Mouse (Mus musculus) MEL (cell line): Measurements from ENCODE around the gene Psrc1. TPM values are rescaled to one million over a fixed set of nuclear protein-coding genes. Genes with fewer than 3 reads are reported as not detected.

ENCODE experiments used
- DNase-seq: peaks from one replicate; pipeline ENCODE4 v3.0.0; 2011; ENCODE audit warnings: low read depth, low spot score
- H3K27ac ChIP-seq: 2 replicates; pipeline ENCODE4 v1.5.1; 2012; ENCODE audit warnings: low read depth, mild to moderate bottlenecking, control low read depth, low read length, moderate library complexity; ENCODE audit not compliant: control insufficient read depth
- H3K27me3 ChIP-seq, 2 experiments: fragments of 150-350 bp in 1 of 2; sonication (generic) in 1 of 2; 2 replicates each; pipeline ENCODE4 v1.6.1; 2012; ENCODE audit warnings: low read length in 2 of 2, mild to moderate bottlenecking in 2 of 2, improper control_type of control experiment in 1 of 2, moderate library complexity in 1 of 2; ENCODE audit not compliant: insufficient read depth in 2 of 2, control insufficient read depth in 1 of 2
- H3K36me3 ChIP-seq, 2 experiments: 2 replicates each; pipeline ENCODE4 v1.6.1; 2012 to 2014; ENCODE audit warnings: low read length in 2 of 2, improper control_type of control experiment in 1 of 2, inconsistent platforms in 1 of 2, mild to moderate bottlenecking in 1 of 2; ENCODE audit not compliant: insufficient read depth in 2 of 2, control insufficient read depth in 1 of 2
- H3K4me1 ChIP-seq, 2 experiments: fragments of 150-350 bp in 1 of 2; sonication (generic) in 1 of 2; 2 replicates each; pipeline ENCODE4 v1.6.1; 2012; ENCODE audit warnings: low read length in 2 of 2, improper control_type of control experiment in 1 of 2, mild to moderate bottlenecking in 1 of 2; ENCODE audit not compliant: insufficient read depth in 2 of 2, control insufficient read depth in 1 of 2
- H3K4me3 ChIP-seq, 2 experiments: fragments of 150-350 bp in 1 of 2; sonication (generic) in 1 of 2; 2 replicates each; pipeline ENCODE4 v1.5.1; 2012; ENCODE audit warnings: low read depth in 2 of 2, low read length in 2 of 2, mild to moderate bottlenecking in 2 of 2, moderate library complexity in 2 of 2, control low read depth in 1 of 2, improper control_type of control experiment in 1 of 2; ENCODE audit not compliant: control insufficient read depth in 1 of 2, insufficient read depth in 1 of 2
- H3K79me2 ChIP-seq: 2 replicates; pipeline ENCODE4 v1.6.1; 2012; ENCODE audit warnings: mild to moderate bottlenecking, low read length, moderate library complexity; ENCODE audit not compliant: control insufficient read depth, poor library complexity, insufficient read depth
- H3K9ac ChIP-seq: 2 replicates; pipeline ENCODE4 v1.6.1; 2012; ENCODE audit warnings: low read depth, mild to moderate bottlenecking, control low read depth, low read length, moderate library complexity; ENCODE audit not compliant: control insufficient read depth, poor library complexity, severe bottlenecking
- H3K9me3 ChIP-seq: fragments of 150-350 bp; sonication (generic); replicated peaks from 2 replicates; pipeline ENCODE4 v1.6.1; 2012; ENCODE audit warnings: mild to moderate bottlenecking, low read length, improper control_type of control experiment, moderate library complexity; ENCODE audit not compliant: insufficient read depth
- BHLHE40 ChIP-seq: IDR thresholded peaks from 2 replicates; pipeline ENCODE4 v1.6.1; 2012; ENCODE audit warnings: low read depth, mild to moderate bottlenecking, inconsistent platforms, low read length, improper control_type of control experiment, borderline replicate concordance
- CHD1 ChIP-seq: IDR thresholded peaks from 2 replicates; pipeline ENCODE4 v1.6.1; 2012; ENCODE audit warnings: low read depth, mild to moderate bottlenecking, inconsistent platforms, low read length, improper control_type of control experiment
- CHD2 ChIP-seq: IDR thresholded peaks from 2 replicates; pipeline ENCODE4 v1.6.1; 2011; ENCODE audit warnings: low read length, improper control_type of control experiment
- E2F4 ChIP-seq: IDR thresholded peaks from 2 replicates; pipeline ENCODE4 v1.6.1; 2011; ENCODE audit warnings: low read depth, low read length, improper control_type of control experiment, borderline replicate concordance
- ELF1 ChIP-seq: IDR thresholded peaks from 2 replicates; pipeline ENCODE4 v1.6.1; 2014; ENCODE audit warnings: low read depth, mild to moderate bottlenecking, inconsistent platforms, low read length, improper control_type of control experiment, moderate library complexity
- GABPA ChIP-seq: IDR thresholded peaks from 2 replicates; pipeline ENCODE4 v1.6.1; 2012; ENCODE audit warnings: low read depth, mild to moderate bottlenecking, inconsistent platforms, low read length, improper control_type of control experiment, moderate library complexity
- GATA1 ChIP-seq: IDR thresholded peaks from 2 replicates; pipeline ENCODE4 v1.6.1; 2011; ENCODE audit warnings: low read depth, low read length, improper control_type of control experiment
- HCFC1 ChIP-seq: IDR thresholded peaks from 2 replicates; pipeline ENCODE4 v1.6.1; 2012; ENCODE audit warnings: low read depth, mild to moderate bottlenecking, inconsistent platforms, low read length, improper control_type of control experiment, moderate library complexity
- JUND ChIP-seq: IDR thresholded peaks from 2 replicates; pipeline ENCODE4 v1.6.1; 2011; ENCODE audit warnings: low read depth, mild to moderate bottlenecking, improper control_type of control experiment, low read length
- KAT2A ChIP-seq: conservative IDR thresholded peaks from 2 replicates; pipeline ENCODE4 v1.6.1; 2012; ENCODE audit warnings: low read depth, low read length, improper control_type of control experiment, inconsistent platforms
- MAX ChIP-seq: IDR thresholded peaks from 2 replicates; pipeline ENCODE4 v1.6.1; 2011; ENCODE audit warnings: low read length, improper control_type of control experiment
- MXI1 ChIP-seq: IDR thresholded peaks from 2 replicates; pipeline ENCODE4 v1.6.1; 2011; ENCODE audit warnings: mild to moderate bottlenecking, low read depth, low read length, improper control_type of control experiment
- NRF1 ChIP-seq: IDR thresholded peaks from 2 replicates; pipeline ENCODE4 v1.6.1; 2014; ENCODE audit warnings: low read depth, mild to moderate bottlenecking, inconsistent platforms, low read length, improper control_type of control experiment, moderate library complexity; ENCODE audit not compliant: poor library complexity, insufficient read depth, severe bottlenecking
- SMC3 ChIP-seq: IDR thresholded peaks from 2 replicates; pipeline ENCODE4 v1.6.1; 2011; ENCODE audit warnings: low read depth, low read length, improper control_type of control experiment
- TAL1 ChIP-seq: IDR thresholded peaks from 2 replicates; pipeline ENCODE4 v1.6.1; 2012; ENCODE audit warnings: mild to moderate bottlenecking, inconsistent platforms, low read length, moderate library complexity, mixed read lengths
- TBP ChIP-seq: IDR thresholded peaks from 2 replicates; pipeline ENCODE4 v1.8.0; 2011; ENCODE audit warnings: low read depth, low read length, improper control_type of control experiment
- ZC3H11A ChIP-seq: IDR thresholded peaks from 2 replicates; pipeline ENCODE4 v1.6.1; 2012; ENCODE audit warnings: low read depth, mild to moderate bottlenecking, inconsistent platforms, low read length, improper control_type of control experiment
- ZKSCAN1 ChIP-seq: IDR thresholded peaks from 2 replicates; pipeline ENCODE4 v1.6.1; 2012; ENCODE audit warnings: low read depth, mild to moderate bottlenecking, inconsistent platforms, low read length, improper control_type of control experiment, moderate library complexity
- ZMIZ1 ChIP-seq: IDR thresholded peaks from 2 replicates; pipeline ENCODE4 v1.6.1; 2012; ENCODE audit warnings: low read depth, mild to moderate bottlenecking, inconsistent platforms, low read length, improper control_type of control experiment, moderate library complexity
- ZNF384 ChIP-seq: IDR thresholded peaks from 2 replicates; pipeline ENCODE4 v1.6.1; 2012; ENCODE audit warnings: low read depth, mild to moderate bottlenecking, inconsistent platforms, low read length, improper control_type of control experiment
- polyA plus RNA-seq, 2 experiments: library from polyadenylated mRNA; stranded (reverse) in 1 of 2; unstranded in 1 of 2; fragments of >175 nt in 1 of 2; fragments of >200 nt in 1 of 2; gene quantifications; 2 replicates each; pipeline versions ENCODE4 v1.2.1 to v1.2.4; 2012; ENCODE audit warnings: low replicate concordance in 2 of 2, low read depth in 1 of 2; ENCODE audit not compliant: insufficient read length in 2 of 2, insufficient read depth in 1 of 2, missing spikeins in 1 of 2
- total RNA-seq: library from RNA; depleted of rRNA; stranded (reverse); fragments of 300-350 nt; gene quantifications from 2 replicates; pipeline ENCODE4 v1.2.3, GENCODE M21; 2012

Gene Psrc1
- total and polyA plus RNA-seq, 3 experiments: 14.6 to 37.3 TPM; not detected in 1

GRCm38 (mm10) chr3:108432542-108433187 is 49.0 kb downstream of the Psrc1 start:
- no peak for DNase-seq
- TF ChIP-seq ZMIZ1 (no peak), ZKSCAN1 (no peak), SMC3 (no peak), KAT2A (no peak)

GRCm38 (mm10) chr3:108433188-108433880 is 49.7 kb downstream of the Psrc1 start:
- no peaks in the 10 kb centered on the region for H3K9me3 ChIP-seq
- no peak overlapping the region for H3K9ac ChIP-seq
- H3K27ac ChIP-seq: no peak overlapping the region
- H3K36me3 ChIP-seq: peaks cover 0 to 38% of the 10 kb centered on the region in 2 experiments; a peak in 2 of 4 replicates
- TF ChIP-seq NRF1 (no peak), HCFC1 (no peak), ZNF384 (no peak), ELF1 (no peak), CHD1 (no peak), TAL1 (no peak), CHD2 (no peak), MXI1 (no peak), E2F4 (no peak), BHLHE40 (no peak), ZMIZ1 (no peak), GABPA (no peak), JUND (no peak), GATA1 (no peak), TBP (no peak), MAX (no peak), ZC3H11A (no peak)
- TF ChIP-seq, all 39 proteins: peak for 0
- no peak overlapping the region for H3K4me3 ChIP-seq
- DNase-seq: no peak
- H3K27me3 ChIP-seq: no peaks in the 10 kb centered on the region
- peaks cover 7% of the 10 kb centered on the region for H3K79me2 ChIP-seq
- H3K4me1 ChIP-seq: no peaks in the 10 kb centered on the region

More at GRCm38 (mm10) chr3:108432542-108433187, 49.0 kb downstream of the Psrc1 start:
- Histone ChIP-seq H3K9ac (no peak overlapping the region), H3K9me3 (no peaks in the 10 kb centered on the region), H3K4me3 (no peak overlapping the region), H3K4me1 (no peaks in the 10 kb centered on the region), H3K27ac (no peak overlapping the region), H3K36me3 (peaks cover 0 to 43% of the 10 kb centered on the region in 2 experiments; a peak in 2 of 4 replicates), H3K79me2 (peaks cover 2% of the 10 kb centered on the region; the same call in 1 of the 2 replicates), H3K27me3 (no peaks in the 10 kb centered on the region)
